Mouse (Mus musculus) heart, embryonic 15.5 days (tissue): ENCODE results near the gene Rgs7. TPM values are rescaled to one million over a fixed set of nuclear protein-coding genes. Genes with fewer than 3 reads are reported as not detected.

Source experiments
- ATAC-seq: fragments of 200-750 bp; cut with Nextera tagmentation; replicated peaks from 2 replicates; pipeline ENCODE4 v1.8.0; 2017; ENCODE audit warnings: low read depth, moderate TSS enrichment; ENCODE audit not compliant: insufficient number of reproducible peaks, insufficient read depth, low FRiP score
- H3K27ac ChIP-seq: fragments of 300-500 bp; sonication (generic); 2 replicates; pipeline ENCODE4 v1.5.1; 2015; ENCODE audit warnings: mild to moderate bottlenecking, inconsistent platforms
- H3K27me3 ChIP-seq: fragments of 300-500 bp; sonication (generic); 2 replicates; pipeline ENCODE4 v1.6.1; 2015; ENCODE audit warnings: inconsistent platforms
- H3K36me3 ChIP-seq: fragments of 300-500 bp; sonication (generic); 2 replicates; pipeline ENCODE4 v1.6.1; 2015; ENCODE audit warnings: mild to moderate bottlenecking, inconsistent platforms
- H3K4me1 ChIP-seq: fragments of 300-500 bp; sonication (generic); replicated peaks from 2 replicates; pipeline ENCODE4 v1.6.1; 2015; ENCODE audit warnings: inconsistent platforms
- H3K4me2 ChIP-seq: fragments of 300-500 bp; sonication (generic); 2 replicates; pipeline ENCODE4 v1.6.1; 2015; ENCODE audit warnings: inconsistent platforms, mild to moderate bottlenecking, moderate library complexity
- H3K4me3 ChIP-seq: fragments of 300-500 bp; sonication (generic); 2 replicates; pipeline ENCODE4 v1.5.1; 2015; ENCODE audit warnings: mild to moderate bottlenecking, inconsistent platforms
- H3K9ac ChIP-seq: fragments of 300-500 bp; sonication (generic); 2 replicates; pipeline ENCODE4 v1.6.1; 2015; ENCODE audit warnings: mild to moderate bottlenecking, inconsistent platforms
- H3K9me3 ChIP-seq: fragments of 300-500 bp; sonication (generic); replicated peaks from 2 replicates; pipeline ENCODE4 v1.6.1; 2016; ENCODE audit warnings: inconsistent platforms
- WGBS: fragments of 180-500 bp; shearing (Covaris S2); methylation state at CpG from one replicate; pipeline ENCODE4 v1.1.7; 2015; ENCODE audit warnings: mixed read lengths; 5-methylcytosine and 5-hydroxymethylcytosine counted together
- polyA plus RNA-seq: library from polyadenylated mRNA; unstranded; fragments of >200 nt; fragmentation: Nextera tagmentation; extraction: Ambion mirVana; gene quantifications from 2 replicates; pipeline ENCODE4 v1.2.1, GENCODE M21; 2015

The Rgs7 gene
- 0.57 and 1.4 TPM in 2 replicates for polyA plus RNA-seq

GRCm38 (mm10) chr1:175491861-175492682 lies at the start of gene Rgs7:
Gene Rgs7, minus strand, starts transcription at chr1:175492500.
- Histone ChIP-seq H3K4me3 (peak within 1 kb of the TSS; percentile 69), H3K27me3 (peaks cover 37% of the 10 kb centered on the region), H3K9me3 (no peaks in the 10 kb centered on the region), H3K9ac (peak within 1 kb of the TSS; percentile 29), H3K27ac (no peak within 1 kb of the TSS), H3K36me3 (no peaks in the 10 kb centered on the region), H3K4me1 (peaks cover 8% of the 10 kb centered on the region), H3K4me2 (peak within 1 kb of the TSS; percentile 98)
- under 1% methylated on average over 70 of the region's 82 CpGs for WGBS
- ATAC-seq = peak; percentile 81

GRCm38 (mm10) chr1:175540700-175541099 lies 48.4 kb upstream of the Rgs7 start:
- Histone ChIP-seq H3K36me3 (no peaks in the 10 kb centered on the region), H3K4me3 (no peak overlapping the region), H3K27me3 (no peaks in the 10 kb centered on the region), H3K4me2 (no peak overlapping the region), H3K9ac (no peak overlapping the region), H3K9me3 (no peaks in the 10 kb centered on the region), H3K27ac (no peak overlapping the region), H3K4me1 (no peaks in the 10 kb centered on the region)
- ATAC-seq = no peak
- WGBS = 72% methylated on average over 5 of the region's 5 CpGs

GRCm38 (mm10) chr1:175537321-175537720 lies 45.0 kb upstream of the Rgs7 start:
- ATAC-seq = no peak
- Histone ChIP-seq H3K4me2 (no peak overlapping the region), H3K36me3 (no peaks in the 10 kb centered on the region), H3K27me3 (no peaks in the 10 kb centered on the region), H3K27ac (no peak overlapping the region), H3K9me3 (no peaks in the 10 kb centered on the region), H3K9ac (no peak overlapping the region), H3K4me3 (no peak overlapping the region), H3K4me1 (no peaks in the 10 kb centered on the region)
- 56% methylated on average over 1 of the region's 1 CpGs for WGBS

GRCm38 (mm10) chr1:175529858-175530257 lies 37.6 kb upstream of the Rgs7 start:
- Histone ChIP-seq H3K9me3 (no peaks in the 10 kb centered on the region), H3K27me3 (no peaks in the 10 kb centered on the region), H3K4me1 (no peaks in the 10 kb centered on the region), H3K4me2 (no peak overlapping the region), H3K27ac (no peak overlapping the region), H3K36me3 (no peaks in the 10 kb centered on the region), H3K9ac (no peak overlapping the region), H3K4me3 (no peak overlapping the region)
- 66% methylated on average over 1 of the region's 1 CpGs for WGBS
- no peak for ATAC-seq

- Histone ChIP-seq H3K27me3 (no peaks in the 10 kb centered on the region), H3K36me3 (no peaks in the 10 kb centered on the region), H3K27ac (no peak overlapping the region), H3K4me2 (no peak overlapping the region), H3K4me1 (no peaks in the 10 kb centered on the region), H3K4me3 (no peak overlapping the region), H3K9ac (no peak overlapping the region), H3K9me3 (no peaks in the 10 kb centered on the region)
- WGBS = 72% methylated on average over 3 of the region's 3 CpGs
- ATAC-seq = no peak
Observed at GRCm38 (mm10) chr1:175524626-175525294, 32.5 kb upstream of the Rgs7 start.

GRCm38 (mm10) chr1:175523572-175523971 lies 31.3 kb upstream of the Rgs7 start:
- 68% methylated on average over 2 of the region's 2 CpGs for WGBS
- H3K36me3 ChIP-seq = no peaks in the 10 kb centered on the region
- no peaks in the 10 kb centered on the region for H3K9me3 ChIP-seq
- H3K4me2 ChIP-seq = no peak overlapping the region
- H3K4me3 ChIP-seq = no peak overlapping the region
- no peaks in the 10 kb centered on the region for H3K4me1 ChIP-seq
- no peaks in the 10 kb centered on the region for H3K27me3 ChIP-seq
- H3K27ac ChIP-seq = no peak overlapping the region
- ATAC-seq = no peak
- no peak overlapping the region for H3K9ac ChIP-seq

GRCm38 (mm10) chr1:175514543-175514942 lies 22.2 kb upstream of the Rgs7 start:
- WGBS = 40% methylated on average over 2 of the region's 2 CpGs
- Histone ChIP-seq H3K4me2 (no peak overlapping the region), H3K27ac (no peak overlapping the region), H3K4me3 (no peak overlapping the region), H3K4me1 (no peaks in the 10 kb centered on the region), H3K36me3 (no peaks in the 10 kb centered on the region), H3K9ac (no peak overlapping the region), H3K27me3 (no peaks in the 10 kb centered on the region), H3K9me3 (no peaks in the 10 kb centered on the region)
- ATAC-seq = no peak

- ATAC-seq = no peak
- no peaks in the 10 kb centered on the region for H3K4me1 ChIP-seq
- no peak overlapping the region for H3K4me2 ChIP-seq
- no peak overlapping the region for H3K27ac ChIP-seq
- H3K36me3 ChIP-seq = no peaks in the 10 kb centered on the region
- H3K27me3 ChIP-seq = no peaks in the 10 kb centered on the region
- H3K9me3 ChIP-seq = no peaks in the 10 kb centered on the region
- H3K4me3 ChIP-seq = no peak overlapping the region
- 73% methylated on average over 3 of the region's 3 CpGs for WGBS
- H3K9ac ChIP-seq = no peak overlapping the region
Observed at GRCm38 (mm10) chr1:175512173-175512572, 19.9 kb upstream of the Rgs7 start.

- Histone ChIP-seq H3K27ac (no peak overlapping the region), H3K9me3 (no peaks in the 10 kb centered on the region), H3K4me2 (no peak overlapping the region), H3K36me3 (no peaks in the 10 kb centered on the region), H3K27me3 (no peaks in the 10 kb centered on the region), H3K4me1 (no peaks in the 10 kb centered on the region), H3K9ac (no peak overlapping the region), H3K4me3 (no peak overlapping the region)
- no peak for ATAC-seq
- WGBS = 81% methylated on average over 3 of the region's 3 CpGs
Observed at GRCm38 (mm10) chr1:175509989-175510388, 17.7 kb upstream of the Rgs7 start.

GRCm38 (mm10) chr1:175492683-175493043 lies 363 bp upstream of the Rgs7 start:
- Histone ChIP-seq H3K4me1 (peaks cover 8% of the 10 kb centered on the region), H3K9ac (peak overlapping the region; percentile 29; the same call in 1 of the 2 replicates), H3K27me3 (peaks cover 37% of the 10 kb centered on the region), H3K4me2 (peak overlapping the region; percentile 98), H3K27ac (no peak overlapping the region), H3K9me3 (no peaks in the 10 kb centered on the region), H3K36me3 (no peaks in the 10 kb centered on the region), H3K4me3 (peak overlapping the region; percentile 69)
- ATAC-seq = no peak
- WGBS = under 1% methylated on average over 11 of the region's 11 CpGs

- Histone ChIP-seq H3K4me2 (peak overlapping the region; percentile 98), H3K4me3 (peak overlapping the region; percentile 69), H3K27ac (no peak overlapping the region), H3K4me1 (peaks cover 8% of the 10 kb centered on the region), H3K36me3 (no peaks in the 10 kb centered on the region), H3K9me3 (no peaks in the 10 kb centered on the region), H3K9ac (no peak overlapping the region), H3K27me3 (peaks cover 37% of the 10 kb centered on the region)
- no peak for ATAC-seq
- WGBS = 19% methylated on average over 6 of the region's 6 CpGs
Observed at GRCm38 (mm10) chr1:175491511-175491860, 814 bp downstream of the Rgs7 start.
